Mouse (Mus musculus) myocyte (in vitro differentiated cells): ENCODE results near the gene Uxs1.

Experiments
- E2F4 ChIP-seq: IDR thresholded peaks from one replicate; pipeline ENCODE4 v1.6.1; 2011; ENCODE audit warnings: mild to moderate bottlenecking, control low read depth, moderate library complexity; ENCODE audit not compliant: insufficient read depth
- POLR2A ChIP-seq: IDR thresholded peaks from one replicate; pipeline ENCODE4 v1.6.1; 2011; ENCODE audit warnings: low read depth, mild to moderate bottlenecking, control low read depth, moderate library complexity; ENCODE audit not compliant: insufficient read length
- POLR2AphosphoS2 ChIP-seq: IDR thresholded peaks from one replicate; pipeline ENCODE4 v1.6.1; 2011; ENCODE audit warnings: low read depth, control low read depth; ENCODE audit not compliant: insufficient read length
- TCF3 ChIP-seq: IDR thresholded peaks from one replicate; pipeline ENCODE4 v1.6.1; 2011; ENCODE audit warnings: low read depth, control low read depth; ENCODE audit not compliant: insufficient read length

DNA sequence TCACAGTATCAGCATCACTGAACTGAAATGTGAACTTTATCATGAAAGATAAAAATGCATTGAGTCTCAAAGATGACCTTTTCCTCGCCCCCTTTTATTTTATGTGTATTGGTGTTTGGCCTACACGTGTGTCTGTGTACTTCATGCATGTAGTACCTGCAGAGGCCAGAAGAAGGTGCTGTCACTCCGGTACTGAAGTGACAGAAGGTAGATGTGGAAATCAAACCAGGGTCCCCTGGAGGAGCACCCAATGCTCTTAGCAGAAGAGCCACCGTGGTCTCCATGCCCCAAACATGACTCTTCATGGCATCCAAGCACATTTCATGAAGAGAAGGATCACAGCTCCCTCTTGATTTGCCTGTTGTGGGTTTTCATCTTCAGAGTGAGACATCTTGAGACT lies 95.5 kb downstream of the Uxs1 start:
- TF ChIP-seq E2F4 = no peak
- TF ChIP-seq TCF3 = no peak
- no peak for TF ChIP-seq POLR2AphosphoS2
- no peak for TF ChIP-seq POLR2A
